ENCODE assay signal across 14 mouse cellular contexts in genomic region chr8:110650838-110651237, GRCm38 (mm10). TPM values are rescaled to one million over a fixed set of nuclear protein-coding genes. Genes with fewer than 3 reads are reported as not detected.
DNase-seq lines count a peak whose midpoint lies in the region; ATAC-seq lines count a peak whose summit lies in the region.
"Had no signal": no experiment of that assay in that cellular context is flagged by ENCODE, and none has a peak within 500 bp of the region (broad histone marks: within the 10 kb centered on the region; RNA-seq: fewer than 3 reads in every experiment).

No protein-coding gene starts in this region.

- peaks cover 9% of the 10 kb centered on the region for H3K4me1 ChIP-seq in kidney, embryonic 15.5 days
- H3K4me1 ChIP-seq: hindbrain, embryonic 12.5 days; liver, embryonic 13.5 days; midbrain, embryonic 15.5 days had no signal

- H3K36me3 ChIP-seq in kidney, embryonic 15.5 days: peaks cover 26% of the 10 kb centered on the region

- no peak overlapping the region for H3K9ac ChIP-seq in kidney, embryonic 15.5 days
- H3K9ac ChIP-seq: hindbrain, embryonic 12.5 days; liver, embryonic 13.5 days; midbrain, embryonic 15.5 days had no signal

- no peak overlapping the region for H3K27ac ChIP-seq in kidney, embryonic 15.5 days
- H3K27ac ChIP-seq: hindbrain, embryonic 12.5 days; liver, embryonic 13.5 days; midbrain, embryonic 15.5 days had no signal

- H3K4me3 ChIP-seq in kidney, embryonic 15.5 days (replicated peaks): no peak overlapping the region
- H3K4me3 ChIP-seq: hindbrain, embryonic 12.5 days; liver, embryonic 13.5 days; midbrain, embryonic 15.5 days had no signal

- H3K4me2 ChIP-seq in kidney, embryonic 15.5 days: no peak overlapping the region
- H3K4me2 ChIP-seq: hindbrain, embryonic 12.5 days; liver, embryonic 13.5 days; midbrain, embryonic 15.5 days had no signal

- no peaks in the 10 kb centered on the region for H3K27me3 ChIP-seq in kidney, embryonic 15.5 days
- H3K27me3 ChIP-seq: hindbrain, embryonic 12.5 days; liver, embryonic 13.5 days; midbrain, embryonic 15.5 days had no signal

- no peak for DNase-seq in frontal cortex, postnatal 14 days (ENCODE audit: low spot score in 2 of 2)
- peak; percentile 41 for DNase-seq in kidney, postnatal 10 days
- DNase-seq in kidney, adult 9 months: no peak
- DNase-seq in right cerebral cortex, postnatal 14 days: peak; percentile 49
- no peak for DNase-seq in right cerebral cortex, adult 18-20 months
- DNase-seq in testis, postnatal 14 days (ENCODE audit: low spot score): peak; percentile 70
- DNase-seq: cerebellum, postnatal 14 days; kidney, postnatal 36 days; liver, embryonic 13.5 days; thymus, postnatal 4 days had no signal

- peak; percentile 42; the same call in 1 of the 2 replicates for ATAC-seq in frontal cortex, adult (ENCODE audit: low TSS enrichment)
- ATAC-seq in kidney, embryonic 15.5 days (replicated peaks; ENCODE audit: low FRiP score): no peak
- ATAC-seq: midbrain, embryonic 15.5 days had no signal

- no peaks in the 10 kb centered on the region for H3K9me3 ChIP-seq in kidney, embryonic 15.5 days (replicated peaks)
- H3K9me3 ChIP-seq: hindbrain, embryonic 12.5 days; liver, embryonic 13.5 days; midbrain, embryonic 15.5 days had no signal

- 89% methylated on average over 9 of the region's 9 CpGs for WGBS in kidney, embryonic 15.5 days

RNA-seq across cellular contexts. Expression of gene Vac14, which starts 32.5 kb away (rescaled TPM):
- 22.2 and 23.3 TPM in 2 replicates for polyA plus RNA-seq in kidney, embryonic 15.5 days (2015; fragmentation: Nextera tagmentation; extraction: Ambion mirVana)

Comparison
In these comparisons a context has a peak if more than half of its experiments do, and no peak if none do; other contexts are left out.
1. DNase-seq: peak in kidney, postnatal 10 days (single experiment), right cerebral cortex, postnatal 14 days (single experiment) and testis, postnatal 14 days (single experiment); none in frontal cortex, postnatal 14 days (0 of 2), kidney, adult 9 months (single experiment) and right cerebral cortex, adult 18-20 months (single experiment).